Mouse (Mus musculus) intestine, embryonic 15.5 days (tissue): Measurements from ENCODE around the gene Harbi1. TPM values are rescaled to one million over a fixed set of nuclear protein-coding genes. Genes with fewer than 3 reads are reported as not detected.

Experiments used
- polyA plus RNA-seq: library from polyadenylated mRNA; unstranded; fragments of >200 nt; fragmentation: Nextera tagmentation; extraction: Ambion mirVana; gene quantifications from 2 replicates; pipeline ENCODE4 v1.2.1, GENCODE M21; 2015

Gene Harbi1
- polyA plus RNA-seq, 1 experiment from 2014 or later, result 17.8 TPM

Other genes starting within 250 kb of the Harbi1 start
- gene Ckap5, start 184.1 kb upstream of the Harbi1 start, polyA plus RNA-seq, result 68.7 and 81.2 TPM in 2 replicates
- gene F2, start 74.4 kb upstream of the Harbi1 start, polyA plus RNA-seq, result 3.4 and 7.2 TPM in 2 replicates
- gene Zfp408, start 61.1 kb upstream of the Harbi1 start, polyA plus RNA-seq, result 7.8 and 8.0 TPM in 2 replicates
- 140 and 143 TPM in 2 replicates for gene Arhgap1, start 61.0 kb upstream of the Harbi1 start, polyA plus RNA-seq
- 20.4 and 20.7 TPM in 2 replicates for gene Atg13, start 276 bp upstream of the Harbi1 start, polyA plus RNA-seq
- gene Ambra1, start 19.3 kb downstream of the Harbi1 start, polyA plus RNA-seq, result 12.5 and 13.7 TPM in 2 replicates
- gene Chrm4, start 216.4 kb downstream of the Harbi1 start, polyA plus RNA-seq, result 0.23 and 0.25 TPM in 2 replicates
- gene Mdk, start 221.4 kb downstream of the Harbi1 start, polyA plus RNA-seq, result 534 and 652 TPM in 2 replicates
- 0.44 and 0.73 TPM in 2 replicates for gene Gm9821, start 234.9 kb downstream of the Harbi1 start, polyA plus RNA-seq